Mouse (Mus musculus) midbrain, embryonic 14.5 days (tissue): ENCODE results near the gene Slc32a1. TPM values are rescaled to one million over a fixed set of nuclear protein-coding genes. Genes with fewer than 3 reads are reported as not detected.

Experiments
- ATAC-seq: fragments of 200-750 bp; cut with Nextera tagmentation; 2 replicates; pipeline ENCODE4 v1.8.0; 2017; ENCODE audit warnings: moderate number of reproducible peaks, moderate library complexity; ENCODE audit not compliant: low FRiP score, low TSS enrichment
- DNase-seq: peaks from one replicate; pipeline ENCODE4 v3.0.0-alpha.2; 2015
- H3K27ac ChIP-seq: fragments of 300-500 bp; sonication (generic); replicated peaks from 2 replicates; pipeline ENCODE4 v1.5.1; 2014; ENCODE audit warnings: mild to moderate bottlenecking, low read depth, low read length, moderate library complexity
- H3K27me3 ChIP-seq: fragments of 300-500 bp; sonication (generic); 2 replicates; pipeline ENCODE4 v1.6.1; 2014; ENCODE audit warnings: low read length, control low read depth, mixed read lengths; ENCODE audit not compliant: control insufficient read depth, insufficient read depth
- H3K36me3 ChIP-seq: fragments of 300-500 bp; sonication (generic); 2 replicates; pipeline ENCODE4 v1.6.1; 2014; ENCODE audit warnings: low read length, control low read depth; ENCODE audit not compliant: control insufficient read depth, insufficient read depth
- H3K4me1 ChIP-seq: fragments of 300-500 bp; sonication (generic); 2 replicates; pipeline ENCODE4 v1.6.1; 2014; ENCODE audit warnings: mild to moderate bottlenecking, antibody characterized with exemption, low read length, control low read depth; ENCODE audit not compliant: control insufficient read depth, insufficient read depth
- H3K4me2 ChIP-seq: fragments of 300-500 bp; sonication (generic); 2 replicates; pipeline ENCODE4 v1.6.1; 2014; ENCODE audit warnings: mild to moderate bottlenecking, low read length, moderate library complexity
- H3K4me3 ChIP-seq: fragments of 300-500 bp; sonication (generic); replicated peaks from 2 replicates; pipeline ENCODE4 v1.5.1; 2014; ENCODE audit warnings: low read depth, low read length
- H3K9ac ChIP-seq: fragments of 300-500 bp; sonication (generic); replicated peaks from 2 replicates; pipeline ENCODE4 v1.6.1; 2014; ENCODE audit warnings: mild to moderate bottlenecking, low read length, moderate library complexity
- H3K9me3 ChIP-seq: fragments of 300-500 bp; sonication (generic); 2 replicates; pipeline ENCODE4 v1.6.1; 2016; ENCODE audit warnings: low read length, control low read depth, mixed read lengths; ENCODE audit not compliant: control insufficient read depth
- WGBS: fragments of 180-500 bp; shearing (Covaris S2); extraction: QIAGEN DNeasy Blood & Tissue Kit; methylation state at CpG from one replicate; pipeline ENCODE4 v1.1.7; 2014; 5-methylcytosine and 5-hydroxymethylcytosine counted together
- polyA plus RNA-seq: library from polyadenylated mRNA; unstranded; fragments of >200 nt; fragmentation: Nextera tagmentation; extraction: Ambion mirVana; gene quantifications from 2 replicates; pipeline ENCODE4 v1.2.1, GENCODE M21; 2014

Slc32a1 gene
- polyA plus RNA-seq, 1 experiment from 2014 or later, result 7.6 TPM

GRCm38 (mm10) chr2:158631873-158632272, 21.3 kb downstream of the Slc32a1 start:
- no peak overlapping the region for H3K4me2 ChIP-seq
- DNase-seq, result no peak
- H3K9ac ChIP-seq, result no peak overlapping the region
- H3K27me3 ChIP-seq, result no peaks in the 10 kb centered on the region
- WGBS, result 70% methylated on average over 5 of the region's 5 CpGs
- no peak for ATAC-seq
- no peaks in the 10 kb centered on the region for H3K4me1 ChIP-seq
- H3K36me3 ChIP-seq, result peaks cover 87% of the 10 kb centered on the region
- H3K9me3 ChIP-seq, result no peaks in the 10 kb centered on the region
- no peak overlapping the region for H3K27ac ChIP-seq
- H3K4me3 ChIP-seq, result no peak overlapping the region

GRCm38 (mm10) chr2:158641869-158642268, 31.3 kb downstream of the Slc32a1 start:
- Histone ChIP-seq H3K4me1 (no peaks in the 10 kb centered on the region), H3K9me3 (no peaks in the 10 kb centered on the region), H3K4me2 (no peak overlapping the region), H3K9ac (no peak overlapping the region), H3K36me3 (peaks cover 45% of the 10 kb centered on the region), H3K27ac (no peak overlapping the region), H3K4me3 (no peak overlapping the region), H3K27me3 (no peaks in the 10 kb centered on the region)
- ATAC-seq, result no peak
- 13% methylated on average over 2 of the region's 2 CpGs for WGBS
- DNase-seq, result peak; percentile 91

- Histone ChIP-seq H3K9ac (no peak overlapping the region), H3K4me3 (no peak overlapping the region), H3K36me3 (peaks cover 38% of the 10 kb centered on the region), H3K4me1 (no peaks in the 10 kb centered on the region), H3K9me3 (no peaks in the 10 kb centered on the region), H3K4me2 (no peak overlapping the region), H3K27ac (no peak overlapping the region), H3K27me3 (no peaks in the 10 kb centered on the region)
- ATAC-seq, result no peak
- no peak for DNase-seq
- WGBS, result 96% methylated on average over 2 of the region's 2 CpGs
These were observed 32.0 kb downstream of the Slc32a1 start for GRCm38 (mm10) chr2:158642587-158642986.

GRCm38 (mm10) chr2:158643791-158644190, 33.2 kb downstream of the Slc32a1 start:
- Histone ChIP-seq H3K4me1 (no peaks in the 10 kb centered on the region), H3K9me3 (no peaks in the 10 kb centered on the region), H3K4me2 (no peak overlapping the region), H3K9ac (no peak overlapping the region), H3K27me3 (no peaks in the 10 kb centered on the region), H3K4me3 (no peak overlapping the region), H3K27ac (no peak overlapping the region), H3K36me3 (peaks cover 26% of the 10 kb centered on the region)
- DNase-seq (no peak), ATAC-seq (no peak)
- WGBS, result 93% methylated on average over 3 of the region's 3 CpGs

GRCm38 (mm10) chr2:158651159-158651908, 40.8 kb downstream of the Slc32a1 start:
- DNase-seq, result no peak
- ATAC-seq, result no peak
- Histone ChIP-seq H3K27me3 (no peaks in the 10 kb centered on the region), H3K4me2 (no peak overlapping the region), H3K9ac (no peak overlapping the region), H3K4me1 (no peaks in the 10 kb centered on the region), H3K36me3 (no peaks in the 10 kb centered on the region), H3K27ac (no peak overlapping the region), H3K4me3 (no peak overlapping the region), H3K9me3 (no peaks in the 10 kb centered on the region)
- 45% methylated on average over 7 of the region's 7 CpGs for WGBS

- ATAC-seq (no peak), DNase-seq (peak; percentile 89)
- Histone ChIP-seq H3K27me3 (no peaks in the 10 kb centered on the region), H3K9ac (no peak overlapping the region), H3K9me3 (no peaks in the 10 kb centered on the region), H3K4me1 (no peaks in the 10 kb centered on the region), H3K4me3 (no peak overlapping the region), H3K27ac (no peak overlapping the region), H3K4me2 (no peak overlapping the region), H3K36me3 (no peaks in the 10 kb centered on the region)
- WGBS, result 6% methylated on average over 4 of the region's 4 CpGs
These were observed 42.4 kb downstream of the Slc32a1 start for GRCm38 (mm10) chr2:158652985-158653384.

GRCm38 (mm10) chr2:158654717-158655116, 44.1 kb downstream of the Slc32a1 start:
- Histone ChIP-seq H3K27me3 (no peaks in the 10 kb centered on the region), H3K4me3 (no peak overlapping the region), H3K9me3 (no peaks in the 10 kb centered on the region), H3K4me1 (no peaks in the 10 kb centered on the region), H3K36me3 (no peaks in the 10 kb centered on the region), H3K9ac (no peak overlapping the region), H3K27ac (no peak overlapping the region), H3K4me2 (no peak overlapping the region)
- 85% methylated on average over 9 of the region's 9 CpGs for WGBS
- DNase-seq (no peak), ATAC-seq (no peak)

GRCm38 (mm10) chr2:158655806-158656205, 45.2 kb downstream of the Slc32a1 start:
- DNase-seq, result no peak
- WGBS, result 85% methylated on average over 4 of the region's 4 CpGs
- H3K4me2 ChIP-seq, result no peak overlapping the region
- no peak overlapping the region for H3K9ac ChIP-seq
- no peaks in the 10 kb centered on the region for H3K27me3 ChIP-seq
- no peak overlapping the region for H3K27ac ChIP-seq
- H3K9me3 ChIP-seq, result no peaks in the 10 kb centered on the region
- no peaks in the 10 kb centered on the region for H3K4me1 ChIP-seq
- no peaks in the 10 kb centered on the region for H3K36me3 ChIP-seq
- no peak overlapping the region for H3K4me3 ChIP-seq
- no peak for ATAC-seq

GRCm38 (mm10) chr2:158658822-158659221, 48.3 kb downstream of the Slc32a1 start:
- no peaks in the 10 kb centered on the region for H3K4me1 ChIP-seq
- H3K36me3 ChIP-seq, result no peaks in the 10 kb centered on the region
- 60% methylated on average over 6 of the region's 6 CpGs for WGBS
- no peaks in the 10 kb centered on the region for H3K27me3 ChIP-seq
- DNase-seq, result no peak
- H3K27ac ChIP-seq, result no peak overlapping the region
- H3K4me2 ChIP-seq, result no peak overlapping the region
- no peak for ATAC-seq
- H3K9me3 ChIP-seq, result no peaks in the 10 kb centered on the region
- no peak overlapping the region for H3K4me3 ChIP-seq
- H3K9ac ChIP-seq, result no peak overlapping the region
